ENCODE assay signal across 18 mouse cellular contexts in genomic region chr7:74021771-74022170, GRCm38 (mm10). TPM values are rescaled to one million over a fixed set of nuclear protein-coding genes. Genes with fewer than 3 reads are reported as not detected.
"Had no signal": no experiment of that assay in that cellular context is flagged by ENCODE, and none has a peak within 500 bp of the region (broad histone marks: within the 10 kb centered on the region; RNA-seq: fewer than 3 reads in every experiment).

No protein-coding gene starts in this region.

- H3K9me3 ChIP-seq: kidney, embryonic 15.5 days; limb, embryonic 12.5 days; neural tube, embryonic 12.5 days had no signal

- ATAC-seq: intestine, embryonic 16.5 days had no signal

- DNase-seq: kidney, adult 2 months; kidney, postnatal 25 days; layer of hippocampus, adult 9-11 months; layer of hippocampus, postnatal 36 days; lung, adult 2 months; midbrain, embryonic 14.5 days; retina, postnatal 1 day; right cerebral cortex, postnatal 4 days; spleen, adult 18-20 months; thymus, postnatal 36 days had no signal

- H3K4me1 ChIP-seq: kidney, embryonic 15.5 days; limb, embryonic 12.5 days; neural tube, embryonic 12.5 days had no signal

- H3K27me3 ChIP-seq: limb, embryonic 12.5 days; neural tube, embryonic 12.5 days had no signal

- H3K36me3 ChIP-seq: kidney, embryonic 15.5 days; limb, embryonic 12.5 days; neural tube, embryonic 12.5 days had no signal

- H3K4me2 ChIP-seq: kidney, embryonic 15.5 days; limb, embryonic 12.5 days; neural tube, embryonic 12.5 days had no signal

- H3K4me3 ChIP-seq: kidney, embryonic 15.5 days; limb, embryonic 12.5 days; myocyte; neural tube, embryonic 12.5 days had no signal

- H3K9ac ChIP-seq: kidney, embryonic 15.5 days; limb, embryonic 12.5 days; liver, embryonic 14.5 days; neural tube, embryonic 12.5 days had no signal

- H3K27ac ChIP-seq: kidney, embryonic 15.5 days; limb, embryonic 12.5 days; liver, embryonic 14.5 days; neural tube, embryonic 12.5 days had no signal

RNA-seq across cellular contexts. Expression of gene St8sia2, which starts 8.3 kb away (rescaled TPM):
- total RNA-seq: liver, adult 2 months; megakaryocyte-erythroid progenitor cell, adult 5-6 weeks had no signal
